Mouse (Mus musculus) olfactory bulb, adult 2 months (tissue): ENCODE data around the gene Dpp6.

Source experiments
- CTCF ChIP-seq: fragments of 200-500 bp; IDR thresholded peaks from 2 replicates; pipeline ENCODE4 v1.5.1; 2012; ENCODE audit warnings: low read depth, mild to moderate bottlenecking, low read length, moderate library complexity; ENCODE audit not compliant: insufficient read depth
- POLR2A ChIP-seq: fragments of 200-500 bp; IDR thresholded peaks from 2 replicates; pipeline ENCODE4 v1.6.1; 2012; ENCODE audit warnings: mild to moderate bottlenecking, low read depth, low read length, moderate library complexity; ENCODE audit not compliant: insufficient read depth

- TF ChIP-seq CTCF (no peak), POLR2A (no peak)
Measured at GRCm38 (mm10) chr5:27767948-27768347, 950.9 kb downstream of the Dpp6 start.
